Mouse (Mus musculus): ENCODE results near the gene Gbx2. TPM values are rescaled to one million over a fixed set of nuclear protein-coding genes. Genes with fewer than 3 reads are reported as not detected.

Gbx2 gene
- polyA plus RNA-seq, 1 experiment from 2014 or later, result 78.5 TPM

- 78% methylated on average over 4 of the region's 4 CpGs for WGBS
- H3K4me1 ChIP-seq, result peaks cover 26% of the 10 kb centered on the region
- no peak overlapping the region for H3K4me3 ChIP-seq
- H3K9me3 ChIP-seq, result no peaks in the 10 kb centered on the region
- H3K27me3 ChIP-seq (replicated peaks), result peaks cover 6% of the 10 kb centered on the region
- no peak overlapping the region for H3K4me2 ChIP-seq (replicated peaks)
- no peak overlapping the region for H3K9ac ChIP-seq
- H3K27ac ChIP-seq, result no peak overlapping the region
- no peak for ATAC-seq (ENCODE audit: low FRiP score, low read depth)
- no peaks in the 10 kb centered on the region for H3K36me3 ChIP-seq
Measured at GRCm38 (mm10) chr1:89959393-89959792, 28.4 kb upstream of the Gbx2 start.

GRCm38 (mm10) chr1:89943202-89943601, 12.2 kb upstream of the Gbx2 start:
- Histone ChIP-seq H3K4me1 (peaks cover 22% of the 10 kb centered on the region), H3K36me3 (no peaks in the 10 kb centered on the region), H3K27ac (no peak overlapping the region), H3K4me2 (replicated peaks) (peak overlapping the region; percentile 86; the same call in 1 of the 2 replicates), H3K9me3 (no peaks in the 10 kb centered on the region), H3K4me3 (no peak overlapping the region), H3K27me3 (replicated peaks) (peaks cover 41% of the 10 kb centered on the region), H3K9ac (no peak overlapping the region)
- ATAC-seq (ENCODE audit: low FRiP score, low read depth), result peak; percentile 42
- 2% methylated on average over 16 of the region's 16 CpGs for WGBS

GRCm38 (mm10) chr1:89942395-89942976, 11.5 kb upstream of the Gbx2 start:
- Histone ChIP-seq H3K9ac (no peak overlapping the region), H3K4me1 (peaks cover 22% of the 10 kb centered on the region), H3K4me2 (replicated peaks) (peak overlapping the region; percentile 86), H3K9me3 (no peaks in the 10 kb centered on the region), H3K36me3 (no peaks in the 10 kb centered on the region), H3K27me3 (replicated peaks) (peaks cover 48% of the 10 kb centered on the region), H3K27ac (no peak overlapping the region), H3K4me3 (peak overlapping the region; percentile 36; the same call in 1 of the 2 replicates)
- ATAC-seq (ENCODE audit: low FRiP score, low read depth), result no peak
- 1% methylated on average over 15 of the region's 15 CpGs for WGBS

GRCm38 (mm10) chr1:89941701-89942381, 10.9 kb upstream of the Gbx2 start:
- Histone ChIP-seq H3K9me3 (no peaks in the 10 kb centered on the region), H3K4me3 (peak overlapping the region; percentile 36), H3K27ac (peak overlapping the region; percentile 72), H3K4me1 (peaks cover 22% of the 10 kb centered on the region), H3K9ac (peak overlapping the region; percentile 59), H3K36me3 (no peaks in the 10 kb centered on the region), H3K27me3 (replicated peaks) (peaks cover 55% of the 10 kb centered on the region), H3K4me2 (replicated peaks) (peak overlapping the region; percentile 86)
- WGBS, result under 1% methylated on average over 40 of the region's 40 CpGs
- ATAC-seq (ENCODE audit: low FRiP score, low read depth), result peak; percentile 57

DNA sequence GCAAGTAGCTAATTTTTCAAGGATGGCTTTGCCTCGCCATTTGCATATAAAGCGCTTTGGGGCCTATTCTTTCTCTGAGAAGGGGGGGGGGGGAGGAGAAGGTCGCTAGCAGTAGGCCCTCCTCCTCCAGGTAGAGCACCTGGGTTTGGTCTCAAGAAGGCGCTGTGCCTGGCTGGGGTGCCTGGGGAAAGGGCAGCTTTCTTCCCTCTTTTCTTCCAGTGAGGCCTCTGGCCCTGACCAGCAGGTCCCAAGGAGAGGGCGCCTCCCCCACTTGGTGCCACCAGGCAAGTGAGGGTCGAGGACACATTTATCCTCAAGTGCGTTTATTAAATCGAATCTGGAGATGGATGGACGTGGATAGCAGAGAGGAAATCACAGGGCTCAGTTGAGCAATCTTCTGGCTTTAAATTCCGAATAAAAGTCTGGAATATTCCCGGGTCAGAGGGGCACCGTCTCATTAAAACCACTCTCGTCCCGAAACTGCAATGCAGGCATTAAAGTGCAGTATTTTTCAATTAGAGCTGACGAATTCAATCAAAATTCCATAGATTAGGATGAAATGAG, 10.1 kb upstream of the Gbx2 start:
- Histone ChIP-seq H3K36me3 (no peaks in the 10 kb centered on the region), H3K4me3 (no peak overlapping the region), H3K27me3 (replicated peaks) (peaks cover 60% of the 10 kb centered on the region), H3K9ac (no peak overlapping the region), H3K4me1 (peaks cover 27% of the 10 kb centered on the region), H3K9me3 (no peaks in the 10 kb centered on the region), H3K4me2 (replicated peaks) (peak overlapping the region; percentile 86), H3K27ac (no peak overlapping the region)
- no peak for ATAC-seq (ENCODE audit: low FRiP score, low read depth)
- 9% methylated on average over 15 of the region's 15 CpGs for WGBS

DNA sequence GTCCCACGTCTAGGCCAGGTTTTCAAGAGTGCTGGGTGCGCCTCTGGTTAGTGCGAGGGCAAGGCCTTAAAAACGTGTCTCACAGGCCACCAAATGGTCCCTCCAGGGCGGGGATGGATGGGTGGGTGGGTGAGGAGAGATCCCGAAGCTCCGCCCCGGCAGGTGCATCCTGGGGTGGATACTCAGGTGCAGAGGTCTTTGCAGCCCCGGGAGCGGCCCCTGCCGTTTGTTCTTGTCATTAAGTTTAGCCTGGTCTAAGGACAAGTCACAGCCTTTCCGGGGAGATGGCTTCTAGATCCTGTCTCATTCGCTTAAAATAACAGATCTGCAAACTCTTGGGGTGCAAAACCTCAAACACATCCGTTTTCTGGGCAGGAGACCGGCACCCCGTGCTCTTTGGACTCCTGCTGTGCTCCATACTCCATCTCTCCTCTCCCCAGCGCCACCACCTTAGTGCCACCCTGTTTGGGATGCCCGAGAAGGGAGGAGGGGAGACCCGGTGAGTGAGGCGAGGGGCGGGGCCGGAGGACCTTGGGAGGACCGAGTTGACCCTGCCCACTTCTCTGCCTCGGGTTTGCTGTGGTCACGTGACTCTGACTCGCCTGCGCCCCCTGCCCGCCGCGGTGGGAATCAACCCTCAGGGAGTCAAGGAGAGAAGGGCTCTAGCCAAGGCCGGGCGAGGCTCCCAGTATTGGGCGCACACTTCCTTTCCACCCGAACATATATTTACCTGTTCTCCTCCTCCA, 9.2 kb upstream of the Gbx2 start:
- Histone ChIP-seq H3K27me3 (replicated peaks) (peaks cover 65% of the 10 kb centered on the region), H3K9me3 (no peaks in the 10 kb centered on the region), H3K4me2 (replicated peaks) (peak overlapping the region; percentile 41), H3K27ac (no peak overlapping the region), H3K4me1 (peaks cover 36% of the 10 kb centered on the region), H3K9ac (no peak overlapping the region), H3K36me3 (no peaks in the 10 kb centered on the region), H3K4me3 (0 out of 2 replicates have a peak overlapping the region, but pooled peaks have one; percentile 7)
- WGBS, result 5% methylated on average over 34 of the region's 34 CpGs
- no peak; the same call in 1 of the 2 replicates for ATAC-seq (ENCODE audit: low FRiP score, low read depth)

- peaks cover 36% of the 10 kb centered on the region for H3K4me1 ChIP-seq
- H3K36me3 ChIP-seq, result no peaks in the 10 kb centered on the region
- H3K4me3 ChIP-seq, result no peak overlapping the region
- H3K9me3 ChIP-seq, result no peaks in the 10 kb centered on the region
- no peak overlapping the region for H3K4me2 ChIP-seq (replicated peaks)
- ATAC-seq (ENCODE audit: low FRiP score, low read depth), result no peak
- H3K27ac ChIP-seq, result no peak overlapping the region
- 41% methylated on average over 16 of the region's 16 CpGs for WGBS
- no peak overlapping the region for H3K9ac ChIP-seq
- peaks cover 66% of the 10 kb centered on the region for H3K27me3 ChIP-seq (replicated peaks)
Measured at GRCm38 (mm10) chr1:89939596-89939960, 8.6 kb upstream of the Gbx2 start.

GRCm38 (mm10) chr1:89938884-89939595, 8.1 kb upstream of the Gbx2 start:
- Histone ChIP-seq H3K4me3 (no peak overlapping the region), H3K27me3 (replicated peaks) (peaks cover 65% of the 10 kb centered on the region), H3K27ac (no peak overlapping the region), H3K36me3 (no peaks in the 10 kb centered on the region), H3K4me1 (peaks cover 40% of the 10 kb centered on the region), H3K4me2 (replicated peaks) (no peak overlapping the region), H3K9ac (no peak overlapping the region), H3K9me3 (no peaks in the 10 kb centered on the region)
- 41% methylated on average over 16 of the region's 16 CpGs for WGBS
- ATAC-seq (ENCODE audit: low FRiP score, low read depth), result no peak

GRCm38 (mm10) chr1:89935493-89936348, 4.7 kb upstream of the Gbx2 start:
- H3K4me3 ChIP-seq, result no peak overlapping the region
- H3K27ac ChIP-seq, result no peak overlapping the region
- H3K27me3 ChIP-seq (replicated peaks), result peaks cover 68% of the 10 kb centered on the region
- 1% methylated on average over 29 of the region's 29 CpGs for WGBS
- ATAC-seq (ENCODE audit: low FRiP score, low read depth), result no peak
- no peaks in the 10 kb centered on the region for H3K36me3 ChIP-seq
- peaks cover 42% of the 10 kb centered on the region for H3K4me1 ChIP-seq
- no peaks in the 10 kb centered on the region for H3K9me3 ChIP-seq
- H3K4me2 ChIP-seq (replicated peaks), result peak overlapping the region; percentile 51
- H3K9ac ChIP-seq, result no peak overlapping the region

DNA sequence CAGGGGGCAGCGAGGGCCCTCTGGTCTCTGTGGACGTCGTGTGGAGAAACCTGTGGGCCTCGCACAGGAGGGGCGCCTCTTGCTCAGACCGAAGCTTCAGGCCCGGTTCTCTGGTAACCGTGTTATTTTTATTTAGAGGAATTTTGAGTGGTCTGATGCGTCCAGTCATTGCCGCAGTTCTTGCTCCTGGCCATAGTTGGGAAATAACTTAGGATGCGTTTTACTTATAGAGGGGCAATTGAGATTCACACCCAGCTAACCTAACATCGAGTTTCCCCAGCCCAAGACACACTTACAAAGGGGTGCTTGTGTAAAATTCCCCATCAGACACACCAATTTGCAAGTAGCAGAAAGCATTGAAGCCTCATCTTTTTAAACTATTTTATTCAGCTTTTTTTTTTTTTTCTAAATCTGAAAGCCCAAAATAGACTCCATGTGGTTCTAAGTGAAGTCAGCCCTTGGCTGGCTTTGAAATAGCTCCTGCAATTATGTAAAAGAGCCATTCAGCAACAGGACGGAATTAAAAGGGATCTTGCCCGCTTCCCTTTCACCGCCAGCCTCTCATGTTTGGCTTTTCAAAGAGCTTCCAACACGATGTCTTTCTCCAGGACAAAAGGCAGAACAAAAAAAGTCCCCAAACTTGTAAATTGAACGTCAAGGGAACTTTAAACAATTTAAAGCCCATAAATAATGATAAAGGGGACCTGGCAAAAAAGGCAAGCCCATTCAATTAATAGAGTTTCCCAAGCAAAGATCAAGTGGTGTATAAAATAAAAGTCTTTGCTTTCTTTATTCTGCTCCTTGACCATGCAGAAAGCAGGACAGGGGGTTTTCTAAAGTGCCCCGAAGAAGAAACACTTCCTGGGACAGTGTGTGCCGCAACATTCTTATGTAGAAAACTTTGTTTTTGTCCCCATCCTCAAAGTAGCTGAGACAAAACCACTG, 3.6 kb upstream of the Gbx2 start:
- Histone ChIP-seq H3K4me2 (replicated peaks) (peak overlapping the region; percentile 85), H3K9ac (no peak overlapping the region), H3K4me1 (peaks cover 37% of the 10 kb centered on the region), H3K27ac (no peak overlapping the region), H3K9me3 (no peaks in the 10 kb centered on the region), H3K27me3 (replicated peaks) (peaks cover 65% of the 10 kb centered on the region), H3K4me3 (peak overlapping the region; percentile 15; the same call in 1 of the 2 replicates), H3K36me3 (no peaks in the 10 kb centered on the region)
- 2% methylated on average over 19 of the region's 19 CpGs for WGBS
- no peak for ATAC-seq (ENCODE audit: low FRiP score, low read depth)

All from neural tube, embryonic 12.5 days (tissue).